Mouse (Mus musculus) ES-Bruce4 (cell line): ENCODE results near the gene Wscd2.

Source experiments
- CTCF ChIP-seq: IDR thresholded peaks from one replicate; pipeline ENCODE4 v1.8.1; 2011; ENCODE audit warnings: low read depth, low read length
- POLR2A ChIP-seq: IDR thresholded peaks from one replicate; pipeline ENCODE4 v1.8.1; 2011; ENCODE audit warnings: low read length; ENCODE audit not compliant: insufficient read depth

- TF ChIP-seq POLR2A = no peak
- TF ChIP-seq CTCF = no peak
These were observed 13.3 kb upstream of the Wscd2 start for GRCm38 (mm10) chr5:113476816-113477215.
